Mouse (Mus musculus) NIH3T3 (cell line): ENCODE data around the gene Pibf1.

Experiments
- DNase-seq: peaks from one replicate; pipeline ENCODE4 v3.0.0-alpha.2; 2012; ENCODE audit warnings: low read depth

The Pibf1 gene

DNA sequence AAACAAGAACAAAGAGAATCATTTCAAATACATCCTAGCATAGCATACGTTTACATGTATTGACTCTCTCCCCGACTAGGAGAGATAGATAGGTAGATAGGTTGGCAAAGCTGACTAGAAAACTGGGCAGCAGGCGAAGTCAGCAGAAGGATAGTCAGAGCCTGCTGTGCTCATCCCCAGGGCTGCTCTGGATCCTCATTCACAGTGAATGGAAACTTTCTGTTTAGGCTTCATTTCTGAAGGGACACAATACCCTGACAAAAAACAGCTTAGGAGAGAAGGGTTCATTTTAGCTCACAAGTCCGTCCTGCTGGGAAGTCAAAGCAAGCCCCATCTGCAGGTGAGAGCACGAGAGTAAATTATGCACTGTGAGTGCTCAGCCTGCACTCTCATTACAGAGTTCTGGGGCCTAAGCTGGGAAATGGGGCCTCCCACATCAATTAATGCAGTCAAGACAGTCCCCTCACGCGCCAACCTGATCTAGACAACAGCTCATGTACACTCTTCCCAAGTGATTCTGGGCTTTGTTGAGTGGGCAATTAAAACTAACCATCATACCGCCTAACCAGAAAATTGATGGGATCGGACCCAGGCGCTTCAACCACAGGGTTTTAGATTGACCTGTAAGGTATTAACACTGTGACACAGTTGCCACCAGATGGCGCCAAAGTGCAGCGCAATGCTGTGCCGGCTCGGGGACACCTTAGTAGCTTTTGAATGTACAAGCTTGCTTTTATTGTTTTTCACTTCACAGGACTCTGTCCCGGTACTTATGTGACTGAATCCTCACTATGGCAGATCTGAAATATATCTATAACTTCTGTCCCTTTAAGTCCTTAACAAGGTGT is 42.8 kb downstream of the Pibf1 start:
- peak; percentile 88 for DNase-seq

GRCm38 (mm10) chr14:99146841-99147240 is 47.6 kb downstream of the Pibf1 start:
- DNase-seq: no peak

DNA sequence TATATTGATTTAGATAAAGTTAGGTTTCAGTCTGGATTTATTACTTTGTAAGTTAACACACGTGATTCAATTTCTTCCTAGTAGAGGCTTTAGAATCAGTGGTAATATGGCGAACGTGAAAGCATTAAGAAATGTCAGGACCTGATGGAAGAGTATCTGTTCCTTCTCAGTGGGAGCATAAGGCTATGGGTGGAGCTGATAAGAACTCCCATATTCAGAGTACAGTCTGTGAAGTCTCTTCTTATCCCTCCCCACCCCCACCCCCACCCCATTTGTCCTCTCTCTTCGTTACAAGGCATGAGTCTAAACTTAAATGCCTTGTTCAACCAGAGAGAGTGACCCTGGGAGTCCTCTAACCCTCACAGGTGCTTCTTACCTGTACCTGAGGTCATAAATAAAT is 53.5 kb downstream of the Pibf1 start:
- DNase-seq: no peak

DNA sequence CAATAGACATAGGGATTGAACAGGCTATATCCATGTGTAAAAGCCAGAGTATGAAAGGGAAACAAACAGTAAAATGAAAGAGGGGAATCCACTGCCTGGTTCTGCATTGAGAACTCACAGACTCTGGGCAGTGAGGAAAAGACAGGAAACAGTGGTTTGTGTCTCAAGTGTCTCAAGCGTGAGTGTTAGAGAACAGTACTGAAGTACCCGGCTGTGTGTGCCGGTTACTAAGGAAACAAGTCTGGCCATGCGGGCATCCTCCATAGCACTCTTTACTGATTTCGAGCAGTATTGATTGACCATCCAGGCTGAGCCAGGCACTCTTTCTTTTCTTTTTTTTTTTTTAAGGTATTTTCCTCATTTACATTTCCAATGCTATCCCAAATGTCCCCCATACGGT is 60.7 kb downstream of the Pibf1 start:
- DNase-seq: no peak

DNA sequence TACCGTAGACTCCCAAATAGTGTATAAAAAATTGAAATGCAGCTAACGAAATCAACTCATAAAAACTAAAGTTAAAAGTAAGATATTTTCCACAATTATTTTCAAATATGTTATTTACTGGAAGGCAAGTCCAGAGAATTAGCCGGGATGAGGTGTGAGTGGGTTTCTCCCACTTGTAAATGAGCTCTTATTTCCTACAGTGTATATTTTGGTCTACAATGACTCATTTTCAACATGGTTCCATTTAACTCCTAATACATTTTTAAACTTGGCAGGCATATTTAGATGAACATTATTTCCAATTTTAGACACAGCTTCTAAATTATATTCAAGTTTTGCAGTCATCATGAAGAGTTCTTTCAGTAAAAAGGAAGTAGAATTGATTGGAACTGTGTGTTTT is 63.8 kb downstream of the Pibf1 start:
- DNase-seq: peak; percentile 5

- peak; percentile 45 for DNase-seq
Observed at GRCm38 (mm10) chr14:99174138-99174745, 75.0 kb downstream of the Pibf1 start.

- DNase-seq: no peak
Observed at GRCm38 (mm10) chr14:99176559-99176958, 77.3 kb downstream of the Pibf1 start.

- DNase-seq: no peak
Observed at GRCm38 (mm10) chr14:99190153-99190790, 91.0 kb downstream of the Pibf1 start.

DNA sequence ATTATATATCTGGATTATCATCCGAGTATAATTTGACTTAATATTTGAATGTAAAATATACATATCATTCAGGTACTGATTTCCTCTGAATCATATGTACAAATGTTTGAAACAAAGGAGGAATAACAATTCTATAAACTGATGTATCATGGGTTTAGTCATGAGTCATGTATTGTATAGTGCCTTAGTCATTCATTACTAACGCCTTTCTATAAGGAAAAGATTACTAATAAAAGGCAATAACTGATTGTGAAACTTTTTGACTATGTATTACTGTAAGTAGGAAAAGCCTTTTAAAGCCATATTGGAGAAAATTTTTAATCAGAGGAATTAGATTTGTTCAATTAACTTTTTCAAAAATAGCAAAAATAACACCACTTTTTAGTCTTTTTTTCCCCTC is 106.6 kb downstream of the Pibf1 start:
- no peak for DNase-seq

DNA sequence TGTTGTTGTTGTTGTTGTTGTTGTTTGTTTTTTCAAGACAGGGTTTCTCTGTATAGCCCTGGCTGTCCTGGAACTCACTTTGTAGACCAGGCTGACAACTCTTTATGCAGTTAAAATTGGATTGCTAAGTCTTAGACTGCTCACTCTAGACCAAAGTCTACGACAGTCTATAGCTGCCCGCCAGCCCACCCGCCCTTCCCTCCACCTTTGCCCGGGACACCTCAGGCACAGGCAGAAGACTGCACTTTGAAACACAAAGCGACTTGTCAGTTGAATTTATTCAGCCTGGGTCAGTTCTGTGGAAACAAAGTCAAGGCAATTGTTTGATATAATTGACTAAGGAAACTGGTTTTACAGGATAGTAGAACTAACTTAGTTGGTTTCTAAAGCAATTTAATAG is 107.4 kb downstream of the Pibf1 start:
- no peak for DNase-seq

DNA sequence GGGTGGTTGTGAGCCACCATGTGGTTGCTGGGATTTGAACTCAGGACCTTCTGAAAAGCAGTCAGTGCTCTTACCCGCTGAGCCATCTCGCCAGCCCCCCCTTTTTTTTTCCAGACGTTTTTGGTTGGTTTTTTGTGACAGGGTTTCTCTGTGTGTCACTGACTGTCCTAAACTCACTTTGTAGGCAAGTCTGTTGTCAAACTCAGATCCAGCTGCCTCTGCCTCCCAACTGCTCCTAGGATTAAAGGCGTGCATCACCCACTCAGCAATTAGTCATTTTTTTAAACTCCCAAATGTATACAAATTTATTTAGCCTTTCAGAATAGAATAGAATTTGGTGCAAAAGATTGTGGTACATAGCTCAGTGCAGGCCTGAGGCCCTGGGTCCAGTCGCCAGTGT is 111.2 kb downstream of the Pibf1 start:
- no peak for DNase-seq

DNA sequence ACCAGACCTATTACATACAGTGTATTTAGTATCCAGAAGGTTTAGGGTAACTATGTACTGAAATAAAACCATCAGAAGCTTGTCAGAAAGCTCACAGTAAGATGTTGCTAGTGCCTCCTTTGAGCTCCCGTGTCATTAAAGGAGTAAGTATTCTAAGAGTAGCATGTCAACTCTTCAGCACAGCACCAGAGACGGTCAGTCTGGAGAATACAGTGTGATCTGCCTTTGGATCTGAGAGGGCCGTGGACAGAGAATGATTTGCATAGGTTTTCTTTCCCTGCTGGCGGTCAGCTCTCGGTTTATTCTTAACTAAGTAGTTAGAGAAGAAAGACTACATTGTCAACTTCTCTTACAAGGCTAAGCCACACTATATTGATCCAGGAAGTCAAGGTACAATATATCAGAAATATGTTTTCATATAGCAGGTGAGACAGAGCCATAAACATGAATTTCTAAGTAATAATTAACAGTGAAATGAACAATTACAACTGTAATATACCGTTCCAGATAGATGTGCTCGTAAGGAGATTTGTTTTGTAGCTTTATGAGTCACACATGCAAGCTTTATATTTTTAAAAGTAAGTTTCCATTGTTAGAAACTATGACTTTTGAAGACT is 119.3 kb downstream of the Pibf1 start:
- DNase-seq: no peak

DNA sequence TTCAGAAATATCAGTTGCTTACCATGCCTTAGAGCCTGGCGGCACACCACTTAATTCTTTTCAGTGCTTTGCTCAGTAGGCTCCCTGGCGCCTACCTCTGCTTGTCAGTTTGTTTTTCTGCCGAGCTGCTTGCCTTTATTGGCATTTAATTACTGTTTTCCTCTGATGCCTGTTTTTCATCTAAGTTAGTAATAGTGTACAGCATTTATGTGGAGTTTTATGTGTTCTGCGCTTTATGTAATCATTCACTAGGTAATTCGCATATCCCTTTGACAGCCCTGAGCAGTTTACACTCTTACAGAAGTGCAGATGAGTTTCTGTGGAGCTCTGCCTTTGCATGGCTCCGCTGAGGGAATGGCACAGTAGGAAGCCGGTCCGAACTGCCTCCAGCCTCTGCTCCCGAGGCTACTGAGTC is 120.5 kb downstream of the Pibf1 start:
- no peak for DNase-seq

- no peak for DNase-seq
Observed at GRCm38 (mm10) chr14:99225929-99226328, 126.7 kb downstream of the Pibf1 start.

GRCm38 (mm10) chr14:99229071-99229780 is 130.0 kb downstream of the Pibf1 start:
- no peak for DNase-seq

DNA sequence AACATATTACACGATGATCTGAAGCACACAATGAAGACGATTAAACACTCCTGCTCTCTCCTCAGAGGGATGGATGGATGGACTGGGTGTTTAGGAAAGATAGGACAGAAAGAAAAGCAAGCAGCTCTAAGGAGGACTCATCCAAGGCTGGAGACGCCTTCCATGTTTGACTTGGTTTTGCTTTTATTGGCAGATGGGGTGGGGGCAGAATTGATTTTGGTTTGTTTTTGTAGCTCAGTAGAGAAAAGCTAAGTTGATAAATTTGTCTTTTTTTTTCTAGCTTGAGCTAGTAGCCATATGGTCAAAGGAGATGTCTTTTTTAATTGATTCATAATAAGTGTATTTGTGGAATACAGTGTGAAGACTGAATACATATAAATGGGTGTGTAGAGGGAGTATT is 133.8 kb downstream of the Pibf1 start:
- DNase-seq: no peak

- DNase-seq: peak; percentile 8
Observed at GRCm38 (mm10) chr14:99237115-99237514, 137.9 kb downstream of the Pibf1 start.

DNA sequence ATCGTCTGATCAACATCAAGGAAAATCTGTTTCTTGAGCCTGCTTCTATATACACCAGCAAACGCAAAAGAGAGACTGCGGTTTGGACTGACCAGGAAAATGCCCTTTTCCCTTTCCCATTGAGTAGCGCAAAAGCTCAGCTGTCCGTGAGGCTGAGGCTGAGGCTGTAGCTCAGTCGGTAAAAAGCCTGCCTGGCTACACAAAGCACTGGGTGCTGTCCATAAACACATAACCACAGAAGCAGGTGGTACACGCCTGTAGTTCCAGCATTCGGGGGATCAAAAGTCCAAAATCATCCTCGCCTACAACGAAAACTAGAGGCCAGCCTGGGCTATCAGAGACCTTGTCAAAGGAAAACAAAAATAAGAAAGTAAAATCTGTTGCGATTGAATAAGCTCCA is 141.3 kb downstream of the Pibf1 start:
- DNase-seq: no peak

- DNase-seq: no peak
Observed at GRCm38 (mm10) chr14:99244508-99244907, 145.3 kb downstream of the Pibf1 start.

GRCm38 (mm10) chr14:99262026-99262425 is 162.8 kb downstream of the Pibf1 start:
- DNase-seq: no peak

DNA sequence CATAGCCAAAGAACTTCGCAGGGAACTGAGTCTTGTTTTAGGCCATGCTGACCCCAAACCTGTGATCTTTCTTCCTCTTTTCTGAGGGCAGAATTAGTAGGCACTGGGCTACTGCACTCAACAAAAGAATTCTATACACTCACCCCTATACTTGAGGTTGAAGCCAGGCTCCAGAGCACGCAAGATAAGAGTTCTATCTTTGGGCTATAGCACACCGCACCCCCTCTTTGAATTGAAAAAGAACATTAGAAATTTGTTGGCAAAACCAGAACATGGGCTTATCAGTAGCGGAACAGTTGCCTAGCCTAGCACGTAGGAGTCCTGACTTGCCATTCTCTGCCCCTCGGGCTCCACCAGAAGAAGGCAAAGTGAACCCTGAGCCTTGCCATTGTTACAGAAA is 164.6 kb downstream of the Pibf1 start:
- no peak for DNase-seq

DNA sequence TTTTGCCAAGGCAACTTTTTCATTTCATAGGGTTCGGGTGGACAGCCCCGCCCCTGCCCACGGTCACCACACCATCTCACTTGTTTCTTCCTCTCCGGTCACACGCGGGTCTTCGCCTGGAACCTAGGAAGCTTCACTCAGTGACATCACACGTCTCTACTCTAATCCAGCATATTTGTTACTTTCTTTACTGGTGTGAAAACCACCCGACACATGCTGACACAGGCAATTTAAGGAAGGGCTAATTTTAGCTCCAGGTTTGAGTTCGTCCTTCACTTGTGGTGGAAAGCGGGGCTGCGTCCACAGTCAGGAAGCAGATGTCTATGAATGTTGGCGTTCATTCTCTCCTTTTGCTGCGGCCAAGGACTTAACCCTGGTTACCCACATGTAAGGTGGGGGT is 166.6 kb downstream of the Pibf1 start:
- no peak for DNase-seq
